Mouse (Mus musculus) cerebellum, adult 2 months (tissue): ENCODE results near the gene Psmb4.

Experiments used
- CTCF ChIP-seq: fragments of 200-500 bp; IDR thresholded peaks from 2 replicates; pipeline ENCODE4 v1.5.1; 2011; ENCODE audit warnings: low read depth, mild to moderate bottlenecking, control low read depth, low read length, moderate library complexity, borderline replicate concordance; ENCODE audit not compliant: insufficient read depth
- POLR2A ChIP-seq: fragments of 200-500 bp; IDR thresholded peaks from 2 replicates; pipeline ENCODE4 v1.6.1; 2011; ENCODE audit warnings: low read length, control low read depth, borderline replicate concordance; ENCODE audit not compliant: insufficient read depth

DNA sequence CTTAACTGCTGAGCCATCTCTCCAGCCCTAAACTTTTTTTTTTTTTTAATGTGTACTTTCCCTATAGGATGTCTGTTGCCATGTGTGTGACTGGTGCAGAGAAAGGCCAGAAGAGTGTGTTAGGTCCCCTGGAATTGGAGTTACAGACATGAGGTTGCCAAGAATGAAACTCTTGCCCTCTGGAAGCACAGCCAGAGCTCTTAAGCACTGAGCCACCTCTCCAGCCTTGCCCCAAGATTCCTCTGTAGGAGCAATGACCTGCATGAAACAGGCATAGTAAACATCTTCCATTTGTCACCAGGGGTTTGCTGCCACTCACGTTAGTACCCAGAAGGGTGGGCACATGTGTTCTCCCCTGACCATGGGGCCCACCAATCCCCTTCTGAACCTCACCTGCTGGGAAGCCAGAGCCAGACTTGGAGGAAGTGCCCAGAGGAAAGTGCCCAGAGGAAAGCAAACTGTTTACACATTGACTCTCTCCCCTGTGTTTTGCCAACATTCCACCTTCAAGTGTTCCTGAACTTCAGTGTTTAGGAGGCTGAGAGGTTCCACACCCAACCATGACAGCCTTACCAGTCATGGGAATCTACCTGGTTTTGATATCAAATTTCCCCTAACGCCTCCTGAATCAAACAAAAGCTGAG lies 24.4 kb upstream of the Psmb4 start:
- TF ChIP-seq CTCF, result no peak
- TF ChIP-seq POLR2A, result no peak
